Mouse (Mus musculus) urinary bladder, adult 2 months (tissue): ENCODE results near the gene Mical2. TPM values are rescaled to one million over a fixed set of nuclear protein-coding genes. Genes with fewer than 3 reads are reported as not detected.

Experiments used
- DNase-seq: peaks from one replicate; pipeline ENCODE4 v3.0.0; 2022; ENCODE audit warnings: low spot score
- polyA plus RNA-seq: library from polyadenylated mRNA; depleted of rRNA; stranded (reverse); fragments of >200 nt; gene quantifications from 2 replicates; pipeline ENCODE4 v1.2.3, GENCODE M21; 2012

Mical2 gene
- polyA plus RNA-seq, 1 experiment, result 22.9 TPM

DNA sequence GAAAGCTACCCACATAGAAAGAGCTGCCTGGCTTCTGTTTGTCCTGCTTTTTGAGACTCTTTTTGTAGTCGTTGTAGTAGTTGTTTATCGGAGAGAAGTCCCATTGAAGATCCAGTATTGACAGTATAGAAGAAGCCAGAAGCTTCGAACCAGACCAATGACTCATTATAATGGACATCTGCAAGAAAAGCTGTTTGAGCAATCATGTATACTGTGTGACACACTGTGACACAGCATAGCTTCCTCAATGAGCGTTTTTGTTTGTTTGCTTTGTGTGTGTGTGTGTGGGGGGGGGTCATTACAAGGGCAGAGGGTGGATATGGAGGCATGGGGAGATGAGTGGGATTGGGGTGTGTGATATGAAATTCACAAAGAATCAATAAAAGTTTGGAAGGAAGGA, 53.0 kb downstream of the Mical2 start:
- DNase-seq, result no peak

DNA sequence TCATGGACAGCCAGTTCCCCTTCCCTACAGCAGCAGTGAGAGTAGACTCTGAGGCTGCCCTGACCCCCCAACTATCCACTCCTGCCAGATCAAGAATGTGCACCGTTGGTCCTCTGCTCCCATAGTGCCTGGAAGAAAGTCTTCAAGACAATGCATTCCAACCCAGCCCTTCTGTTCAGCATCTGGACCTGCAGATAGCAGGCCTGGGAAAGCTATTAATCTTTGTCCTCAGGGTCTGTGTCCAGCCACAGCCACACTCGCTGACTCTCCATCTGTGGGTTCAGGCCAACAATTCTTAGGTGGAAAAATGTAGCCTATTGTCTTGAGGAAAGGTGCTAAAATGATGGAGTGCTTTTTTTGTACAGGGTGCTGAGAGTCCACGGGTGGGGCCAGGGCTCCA, 54.8 kb downstream of the Mical2 start:
- no peak for DNase-seq

DNA sequence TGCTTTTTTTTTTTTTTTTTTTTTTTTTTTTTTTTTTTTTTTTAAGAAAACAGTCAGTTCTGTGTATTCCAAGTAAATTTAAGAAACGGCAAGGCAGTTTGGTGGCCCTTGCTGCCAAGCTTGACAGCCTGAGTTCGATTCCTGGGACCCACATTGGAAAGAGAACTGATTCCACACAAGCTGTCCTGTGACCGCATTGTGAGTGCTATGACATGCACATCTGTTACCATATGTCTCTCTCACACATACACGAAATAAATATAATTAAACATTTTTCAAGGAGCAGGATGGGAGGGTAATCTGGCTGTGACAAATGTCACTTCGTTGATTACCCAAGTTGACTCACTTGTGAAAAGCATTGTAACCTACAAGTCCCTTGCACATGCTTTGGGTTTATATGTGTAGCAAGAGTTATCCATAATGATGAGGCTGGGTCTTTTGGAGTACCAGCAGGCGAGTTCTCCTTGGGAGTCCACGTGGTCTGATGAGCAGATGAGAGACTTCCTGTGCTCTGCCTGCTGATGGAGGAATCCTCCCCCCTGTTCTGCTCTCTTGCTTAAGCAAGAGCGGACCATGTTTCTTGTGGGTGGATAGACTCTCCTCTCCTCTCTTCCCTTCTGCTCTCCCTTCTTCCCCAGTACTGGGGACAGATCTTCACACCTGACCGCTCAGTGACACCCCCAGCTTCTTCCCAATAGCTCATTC, 58.1 kb downstream of the Mical2 start:
- DNase-seq, result no peak

DNA sequence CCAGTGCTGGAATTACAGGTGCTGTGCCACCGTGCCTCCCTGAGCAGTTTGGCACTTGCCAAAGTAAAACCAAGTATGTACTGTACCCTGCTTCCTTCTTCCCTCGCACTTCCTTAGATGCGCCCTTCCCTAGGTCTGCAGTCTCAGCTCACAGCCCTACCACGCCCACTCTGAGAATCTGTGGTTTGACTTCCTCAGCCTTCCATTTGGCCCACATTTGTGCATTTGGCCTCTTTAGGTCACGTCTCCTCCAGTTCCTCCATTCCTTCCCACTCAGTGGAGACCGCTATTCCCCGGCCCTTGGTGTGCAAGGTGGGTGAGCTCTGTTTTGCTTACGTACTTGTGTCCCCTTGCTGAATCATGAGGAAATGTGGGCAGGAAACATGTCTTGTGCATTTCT, 59.9 kb downstream of the Mical2 start:
- no peak for DNase-seq

DNA sequence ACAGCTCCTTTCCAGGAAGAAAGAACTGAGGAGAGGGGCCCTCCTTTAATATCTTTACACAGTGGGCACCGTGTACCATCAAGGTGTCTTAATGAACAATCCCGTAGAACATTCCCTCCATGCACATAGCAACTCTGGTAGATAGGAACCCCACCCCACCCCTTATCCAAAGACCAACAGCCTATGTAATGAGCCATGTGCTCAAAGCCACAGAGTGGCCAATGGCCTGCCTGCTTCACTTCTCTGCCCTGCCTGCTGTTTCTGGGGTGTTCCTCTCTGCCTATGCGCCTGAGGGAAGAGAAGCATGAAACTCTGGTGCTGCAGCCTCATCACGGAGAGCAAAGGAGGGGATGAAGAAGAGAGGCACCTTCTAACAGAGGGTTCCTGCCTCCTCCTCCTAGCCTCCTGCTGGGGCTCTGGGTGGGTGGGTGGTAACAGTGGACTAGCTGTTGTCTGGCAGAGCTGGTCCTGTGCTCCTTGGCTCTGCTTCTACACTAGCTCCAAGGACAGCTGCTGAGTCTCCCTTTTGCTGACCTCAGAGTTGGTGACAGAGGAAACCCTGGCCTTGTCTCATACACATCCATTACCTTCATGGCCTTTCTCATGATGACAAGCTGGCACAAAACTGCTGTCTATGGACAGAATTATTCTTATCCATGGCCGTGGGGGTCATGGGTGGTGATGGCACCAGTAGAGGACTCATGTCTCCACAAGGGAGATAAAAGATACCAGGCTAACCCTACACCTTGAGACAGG, 62.9 kb downstream of the Mical2 start:
- no peak for DNase-seq

DNA sequence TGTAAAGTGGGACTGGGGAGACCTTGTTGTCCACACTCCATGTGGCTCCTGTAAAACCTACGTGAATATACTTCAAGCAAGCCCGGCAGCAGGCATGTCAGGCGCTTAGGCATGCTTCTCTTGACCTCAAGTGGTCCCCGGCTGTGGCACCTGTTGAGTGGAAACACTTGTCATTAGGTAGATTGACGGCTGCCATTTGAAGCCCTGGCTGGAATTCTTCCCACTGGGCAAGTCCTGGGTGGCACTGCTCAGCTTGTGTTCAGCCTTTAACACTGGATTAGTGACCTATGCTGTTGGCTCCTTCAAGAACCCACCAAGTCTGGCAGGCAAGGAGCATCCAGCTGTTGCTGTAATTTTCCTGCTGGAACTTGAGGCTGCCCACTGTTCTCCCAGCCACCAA, 63.9 kb downstream of the Mical2 start:
- DNase-seq, result no peak

DNA sequence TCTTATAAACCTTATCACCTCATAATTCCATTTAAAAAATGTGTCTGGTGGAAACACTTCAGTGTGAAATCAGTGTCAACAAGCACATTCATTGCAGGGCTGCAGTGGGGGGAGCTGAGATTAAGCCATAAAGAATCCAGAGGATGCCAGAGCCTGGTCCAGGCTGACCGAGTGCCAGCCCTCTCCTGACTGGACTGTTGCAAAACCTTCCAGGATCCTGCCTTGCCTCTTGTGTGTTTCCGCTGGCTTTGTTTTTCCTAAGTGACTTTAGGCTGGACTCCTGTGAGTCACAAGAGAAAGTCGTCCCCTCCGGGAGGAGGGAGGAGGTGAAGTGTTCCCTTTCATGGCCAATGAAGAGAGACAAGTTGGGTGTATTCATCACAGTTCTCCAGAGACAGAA, 64.3 kb downstream of the Mical2 start:
- DNase-seq, result no peak

DNA sequence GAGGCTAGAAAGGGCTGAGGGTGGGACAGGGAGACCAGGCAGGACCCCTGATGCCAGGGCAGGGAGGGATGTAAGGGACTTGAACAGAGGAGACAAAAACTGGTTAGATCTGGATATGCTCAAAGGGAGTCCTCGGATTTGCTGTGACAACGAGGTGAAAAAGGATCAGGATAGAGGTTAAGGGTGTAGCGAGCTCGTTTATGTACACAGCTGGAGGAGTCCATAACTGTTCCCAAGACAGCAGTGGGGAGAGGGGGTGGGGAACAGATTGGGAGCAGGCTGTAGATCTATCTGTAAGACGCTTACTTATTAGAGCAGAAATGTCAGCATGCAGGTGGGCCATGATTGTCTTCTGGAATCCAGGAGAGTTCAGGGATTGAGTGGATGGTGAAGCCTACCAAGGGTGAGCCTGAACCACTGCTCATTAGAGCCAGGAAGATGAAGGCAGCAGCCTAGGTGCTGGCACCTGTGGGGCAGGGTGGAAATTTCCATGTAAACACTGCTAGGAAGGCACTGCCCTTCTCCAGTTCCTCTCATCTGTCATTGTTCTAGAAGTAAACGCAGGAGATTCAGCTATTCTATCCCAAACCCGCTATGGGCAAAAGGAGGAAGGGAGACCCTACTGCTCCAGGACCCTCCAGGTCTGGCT, 67.9 kb downstream of the Mical2 start:
- DNase-seq, result no peak

DNA sequence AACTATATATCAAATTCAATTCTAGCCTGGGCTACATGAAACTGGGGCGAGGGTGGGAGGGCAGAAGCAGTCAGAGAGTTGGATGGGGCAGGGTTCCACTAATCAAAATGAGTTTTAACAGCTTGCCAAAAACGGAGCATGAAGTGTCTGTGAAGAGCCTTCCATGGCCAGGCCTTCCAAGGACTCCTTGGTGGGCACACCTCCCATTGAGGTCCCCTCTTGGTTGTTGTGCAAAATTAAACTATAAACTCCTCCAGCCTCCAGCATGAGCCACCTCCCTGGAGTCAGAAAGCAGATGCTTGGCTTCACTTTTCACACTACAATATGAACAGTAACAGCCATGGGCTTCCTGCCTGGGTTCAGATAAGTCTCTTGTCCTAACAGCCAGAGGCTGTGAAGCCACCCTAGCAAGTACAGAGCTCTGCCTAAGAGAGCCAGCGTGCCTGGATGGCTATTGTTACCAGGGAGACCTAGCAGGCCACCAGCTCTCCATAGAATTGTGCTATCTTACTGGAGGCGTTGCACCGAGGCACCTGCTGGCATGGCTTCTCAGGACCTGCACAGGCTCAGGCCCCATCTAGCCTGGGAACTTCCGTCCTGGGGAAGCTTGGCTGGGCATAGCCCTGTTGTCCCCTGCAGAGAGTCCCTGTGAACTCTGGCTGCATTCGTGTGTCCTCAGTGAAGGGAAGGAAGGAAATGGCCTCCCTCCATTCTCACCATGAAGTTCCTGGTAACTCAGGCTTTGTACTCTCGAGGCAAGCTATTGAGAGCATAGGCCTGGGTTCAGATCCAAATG, 70.0 kb downstream of the Mical2 start:
- no peak for DNase-seq

DNA sequence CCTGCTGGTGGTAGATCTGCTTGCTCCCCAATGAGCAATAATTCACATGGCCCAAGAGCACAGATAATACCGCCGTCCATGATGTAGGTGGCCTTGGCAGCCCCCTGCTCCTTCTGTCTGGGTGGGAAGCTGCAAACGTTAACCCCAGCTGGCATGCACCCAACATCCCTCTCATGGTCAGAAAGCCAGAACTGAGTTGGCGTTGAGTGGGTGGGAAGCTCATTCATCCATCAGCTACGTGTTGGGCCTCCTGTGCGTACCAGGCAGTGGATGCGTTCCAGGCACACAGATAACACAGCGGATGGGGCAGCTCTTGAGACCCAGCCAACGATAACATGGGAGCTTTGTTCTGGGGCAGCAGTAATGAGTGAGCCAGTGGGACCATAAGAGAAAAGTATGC, 72.4 kb downstream of the Mical2 start:
- DNase-seq, result no peak

DNA sequence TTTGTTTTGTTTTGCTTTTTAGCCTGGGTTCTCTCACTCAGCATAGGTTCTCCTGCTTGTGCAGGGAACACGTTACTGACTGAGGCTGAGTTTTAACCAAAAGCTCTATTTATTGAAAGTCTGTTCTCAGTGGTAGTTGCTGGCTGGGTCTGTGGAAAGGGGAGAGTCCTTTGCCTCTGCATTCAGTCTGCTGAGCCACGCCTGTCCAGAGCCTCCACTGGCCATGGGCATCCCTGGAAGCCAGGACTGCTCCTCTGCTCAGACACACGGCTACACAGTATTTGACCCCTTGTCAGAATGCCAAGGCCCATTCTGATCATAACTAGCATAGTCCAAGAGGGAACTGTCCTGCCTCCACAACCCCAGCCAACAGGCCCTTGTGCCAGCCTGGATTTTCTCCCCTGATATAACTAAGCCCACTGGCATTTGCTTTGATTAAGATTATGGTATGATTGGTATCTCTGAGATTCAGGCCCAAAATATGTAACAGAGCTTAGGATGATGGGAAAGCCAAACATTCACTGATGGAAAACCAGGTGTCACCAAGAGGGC, 73.3 kb downstream of the Mical2 start:
- no peak for DNase-seq

DNA sequence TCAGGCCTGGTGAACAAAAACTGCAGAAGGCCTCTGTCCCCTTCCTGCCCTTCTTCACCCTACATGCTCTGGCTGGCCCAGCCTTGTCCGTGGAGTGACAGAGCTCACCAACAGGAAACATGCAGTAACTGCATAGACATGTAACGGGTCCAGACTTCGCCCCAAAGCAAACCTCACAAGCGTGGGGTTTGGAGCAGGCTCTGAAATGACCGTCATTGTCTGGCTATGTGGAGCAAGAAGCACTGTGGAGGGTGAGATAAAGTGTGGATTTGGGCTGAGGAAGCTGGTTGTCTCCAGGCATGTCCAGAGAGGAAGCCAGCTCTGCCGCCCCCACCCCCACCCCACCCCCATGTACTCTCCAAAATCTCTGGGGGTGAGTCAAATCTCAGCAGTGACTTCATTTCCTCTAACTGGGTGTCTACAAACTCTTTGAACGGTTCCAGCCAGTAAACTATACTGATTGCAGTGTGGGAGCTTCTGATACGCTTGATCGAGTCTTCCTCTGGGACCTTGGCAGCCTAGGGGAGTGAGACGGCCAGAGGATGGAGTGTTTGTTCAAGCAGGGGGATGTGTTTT, 74.0 kb downstream of the Mical2 start:
- peak; percentile 49 for DNase-seq

DNA sequence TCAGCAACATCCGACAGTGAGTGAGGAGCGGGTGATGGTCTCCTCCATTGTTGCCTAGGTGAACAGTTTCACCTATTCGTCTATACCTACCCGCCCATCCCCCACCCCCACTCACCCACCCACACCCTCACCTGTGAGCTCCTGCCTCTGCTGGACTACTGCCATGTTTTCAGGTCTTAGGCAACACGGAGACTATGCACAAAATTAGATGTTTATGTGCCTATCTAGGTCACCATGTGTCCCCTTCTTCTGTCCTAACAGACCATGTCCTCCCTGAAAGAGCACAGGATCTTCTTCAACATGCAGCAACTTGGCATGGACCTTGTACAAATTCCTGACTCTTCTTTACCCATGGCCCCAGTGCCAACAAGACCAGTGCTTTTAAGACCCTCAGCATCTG, 74.5 kb downstream of the Mical2 start:
- DNase-seq, result no peak

DNA sequence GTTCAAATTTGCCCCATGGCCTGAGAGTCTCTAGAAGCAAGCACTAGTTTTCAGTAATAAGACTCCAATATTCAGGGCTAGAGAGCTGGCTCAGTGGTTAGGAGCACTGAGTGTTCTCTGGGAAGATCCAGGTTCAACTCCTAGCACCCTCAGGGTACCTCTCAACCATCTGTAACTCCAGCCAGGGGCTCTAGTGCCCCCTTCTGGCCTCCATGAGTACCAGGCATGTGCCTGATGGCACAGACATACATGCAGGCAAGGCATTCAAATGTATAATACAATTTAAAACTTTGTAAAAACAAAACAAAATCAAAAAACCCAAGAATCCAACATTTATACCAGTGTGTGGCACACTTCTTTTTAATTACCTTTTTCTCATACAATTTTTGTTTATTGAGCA, 75.4 kb downstream of the Mical2 start:
- DNase-seq, result no peak

DNA sequence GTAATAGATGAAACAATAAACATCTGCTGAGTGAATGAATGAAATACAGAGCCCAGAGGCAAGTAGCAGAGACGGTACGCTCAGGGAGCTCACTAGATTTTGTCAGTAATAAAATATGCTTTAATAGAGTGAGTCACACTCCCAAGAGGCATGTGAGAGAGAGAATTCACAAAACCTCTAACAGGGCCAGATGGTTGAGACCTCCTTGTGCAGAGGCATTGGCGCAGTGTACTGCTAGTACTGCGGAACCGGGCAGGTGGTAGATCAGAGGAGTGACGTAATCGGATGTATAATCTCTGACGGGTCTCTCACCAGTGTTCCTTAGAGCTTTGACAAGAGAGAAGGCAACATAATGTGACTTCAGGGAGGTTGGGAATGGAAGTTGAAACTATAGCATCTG, 78.7 kb downstream of the Mical2 start:
- DNase-seq, result no peak

DNA sequence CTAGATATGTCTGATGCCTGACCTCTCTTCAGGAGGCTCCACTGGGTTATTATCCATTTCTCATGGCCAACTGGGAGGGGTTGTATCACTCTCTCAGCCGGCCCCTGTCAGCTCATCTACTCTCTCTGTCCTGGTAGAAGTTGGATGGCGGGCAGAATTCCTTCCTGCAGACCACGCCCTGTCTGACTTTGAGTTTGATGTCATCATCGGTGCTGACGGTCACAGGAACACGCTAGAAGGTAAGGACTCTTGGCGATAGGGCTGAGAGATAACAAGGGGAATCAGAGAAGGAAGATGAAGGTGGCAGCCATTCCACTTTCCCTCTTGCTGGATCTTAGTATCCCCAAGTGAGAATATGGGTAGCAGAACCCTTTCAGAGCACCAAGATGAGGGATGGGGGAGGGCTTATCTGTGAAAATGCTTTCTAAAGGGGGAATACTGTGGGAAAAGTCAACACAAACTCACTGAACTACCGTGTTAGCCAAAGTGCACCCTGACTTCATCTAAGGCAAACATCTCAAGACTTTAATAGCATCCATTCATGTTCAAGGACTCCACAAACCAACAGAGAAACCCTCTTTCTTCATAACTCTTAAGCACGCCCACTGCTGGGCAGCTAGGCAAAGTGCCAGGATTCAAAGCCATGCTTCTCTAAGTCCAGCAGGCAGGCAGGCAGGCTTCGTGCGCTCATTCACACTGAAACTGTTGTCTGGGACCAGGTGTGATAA, 83.8 kb downstream of the Mical2 start:
- DNase-seq, result no peak

DNA sequence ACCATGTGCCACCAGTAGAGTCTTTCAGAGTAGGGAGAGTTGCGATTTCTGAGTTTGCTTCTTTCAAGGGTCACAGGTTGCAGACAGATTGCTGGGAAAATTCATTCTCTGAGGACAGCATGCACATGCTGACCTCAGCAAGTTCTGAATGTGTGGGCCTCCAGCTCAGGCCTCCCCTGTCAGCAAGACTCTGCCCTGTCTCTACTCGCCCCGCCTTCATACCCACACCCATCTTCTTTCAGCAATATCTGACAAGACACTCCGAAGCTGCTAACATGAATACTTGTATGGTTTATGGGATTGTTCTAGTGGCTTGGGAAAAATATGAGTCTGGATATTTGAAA, 84.3 kb downstream of the Mical2 start:
- no peak for DNase-seq

DNA sequence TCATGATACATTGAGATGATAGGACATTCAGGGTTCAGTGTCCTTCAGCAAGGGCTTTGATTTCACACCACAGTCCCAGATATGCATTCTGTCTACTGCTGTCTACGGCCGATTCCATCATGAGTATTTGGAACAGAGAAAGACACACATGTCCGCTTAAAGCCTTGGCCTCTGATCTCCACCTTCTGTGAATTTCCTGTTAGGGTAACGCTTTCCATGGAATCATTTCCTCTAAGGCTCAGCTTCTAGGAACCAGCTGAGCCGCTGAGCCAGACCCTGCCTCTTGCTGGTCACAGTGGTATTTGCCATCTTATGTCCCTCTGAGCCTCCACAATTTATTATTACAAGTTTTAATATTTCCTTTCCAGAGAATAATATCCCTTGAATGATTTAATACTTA, 87.6 kb downstream of the Mical2 start:
- DNase-seq, result no peak

DNA sequence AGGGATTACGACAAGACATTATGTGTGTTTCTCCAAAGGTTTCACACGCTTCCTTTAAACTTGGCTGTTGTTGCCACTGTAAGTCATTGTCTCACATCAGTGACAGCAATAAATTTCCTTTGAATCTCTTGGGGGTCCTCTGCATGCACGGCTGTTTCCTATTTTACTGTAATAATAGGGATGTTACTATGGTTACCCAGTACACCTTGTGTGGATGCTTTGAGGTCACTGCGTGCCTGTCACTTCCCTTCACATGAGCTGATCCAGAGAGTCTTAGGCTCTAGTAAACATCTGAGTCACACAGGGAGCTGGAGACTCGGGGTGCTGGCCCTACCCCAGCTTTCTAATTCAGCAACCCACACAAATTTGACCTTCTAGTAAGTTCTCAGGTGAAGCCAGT, 88.0 kb downstream of the Mical2 start:
- no peak for DNase-seq

DNA sequence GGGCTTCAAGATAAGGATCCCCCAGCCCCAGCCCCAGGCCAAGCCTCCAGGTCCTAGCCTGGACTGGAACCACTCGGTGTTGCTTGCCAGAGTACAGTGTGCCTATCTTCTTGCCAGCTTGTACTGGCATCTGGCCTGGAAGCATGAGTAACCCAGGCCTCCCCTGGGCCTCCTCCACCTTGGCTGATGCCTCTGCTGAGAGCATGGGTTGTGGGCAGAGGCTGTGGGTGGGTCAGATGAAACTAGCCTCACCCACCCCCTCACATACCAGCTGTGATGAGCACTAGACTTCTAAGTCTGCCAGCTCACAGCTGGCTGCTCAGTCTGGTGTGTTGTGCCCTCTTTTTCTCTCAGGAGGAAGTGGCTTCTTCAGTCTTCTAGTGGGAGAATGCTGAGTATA, 90.6 kb downstream of the Mical2 start:
- DNase-seq, result no peak

DNA sequence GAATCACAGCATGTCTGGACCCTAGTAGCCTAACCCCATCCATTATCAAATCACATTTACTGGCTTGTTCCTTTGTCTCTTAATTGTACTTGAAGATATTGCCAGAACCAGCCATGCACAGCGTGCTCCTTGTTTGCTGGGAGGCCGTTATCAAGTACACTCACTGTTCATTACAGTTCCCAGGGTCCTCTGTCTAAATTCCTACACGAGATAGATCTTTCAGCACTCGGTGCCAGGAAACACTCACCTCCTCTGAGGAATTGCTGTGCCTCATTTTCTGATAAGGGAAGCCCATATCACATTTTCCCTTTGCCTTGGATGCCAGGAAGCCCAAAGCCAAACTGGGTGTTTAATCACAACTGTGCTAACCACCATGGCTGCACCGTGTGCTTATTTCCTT, 91.8 kb downstream of the Mical2 start:
- no peak for DNase-seq
